11 mouse cellular contexts compared by ENCODE assay signal in genomic region chrX:99316410-99317056, GRCm38 (mm10).
DNase-seq lines count a peak whose midpoint lies in the region; ATAC-seq lines count a peak whose summit lies in the region.
"Had no signal": no experiment of that assay in that cellular context is flagged by ENCODE, and none has a peak within 500 bp of the region (broad histone marks: within the 10 kb centered on the region; RNA-seq: fewer than 3 reads in every experiment).

No protein-coding gene starts in this region.

- 67% methylated on average over 4 of the region's 4 CpGs for WGBS in lung, embryonic 16.5 days
- WGBS in heart, embryonic 10.5 days = 60% methylated on average over 4 of the region's 4 CpGs

- peaks cover 29% of the 10 kb centered on the region for H3K4me1 ChIP-seq in lung, embryonic 16.5 days (replicated peaks; ENCODE audit: control insufficient read depth, insufficient read depth, low read length)
- peaks cover 7% of the 10 kb centered on the region; the same call in 1 of the 2 replicates for H3K4me1 ChIP-seq in heart, embryonic 10.5 days
- H3K4me1 ChIP-seq: liver, embryonic 15.5 days; neural tube, embryonic 12.5 days had no signal

- H3K9me3 ChIP-seq in lung, embryonic 16.5 days (ENCODE audit: control insufficient read depth, low read length) = no peaks in the 10 kb centered on the region
- H3K9me3 ChIP-seq in heart, embryonic 10.5 days = no peaks in the 10 kb centered on the region
- H3K9me3 ChIP-seq: heart, embryonic 13.5 days; liver, embryonic 15.5 days; neural tube, embryonic 12.5 days had no signal

- H3K27me3 ChIP-seq in lung, embryonic 16.5 days (ENCODE audit: control insufficient read depth, insufficient read depth, low read depth, low read length) = peaks cover 3% of the 10 kb centered on the region; the same call in 1 of the 2 replicates
- H3K27me3 ChIP-seq in heart, embryonic 10.5 days (ENCODE audit: insufficient read depth, poor library complexity, severe bottlenecking) = peaks cover 39% of the 10 kb centered on the region

- H3K36me3 ChIP-seq in lung, embryonic 16.5 days (ENCODE audit: control insufficient read depth, insufficient read depth, low read length) = no peaks in the 10 kb centered on the region
- H3K36me3 ChIP-seq in heart, embryonic 10.5 days = no peaks in the 10 kb centered on the region
- H3K36me3 ChIP-seq: heart, embryonic 13.5 days; liver, embryonic 15.5 days; neural tube, embryonic 12.5 days had no signal

- peak; percentile 56; the same call in 1 of the 2 replicates for ATAC-seq in lung, embryonic 16.5 days (ENCODE audit: low read depth)
- ATAC-seq in megakaryocyte progenitor cell, adult 5-6 weeks (replicated peaks; ENCODE audit: poor library complexity) = peak; percentile 87

- no peak overlapping the region for H3K9ac ChIP-seq in lung, embryonic 16.5 days (ENCODE audit: low read length)
- H3K9ac ChIP-seq: heart, embryonic 13.5 days; liver, embryonic 15.5 days; neural tube, embryonic 12.5 days had no signal

- DNase-seq in lung, adult 18-20 months = no peak
- peak; percentile 86 to 91 for DNase-seq in cerebellum, postnatal 25 days
- DNase-seq in heart, embryonic 10.5 days (ENCODE audit: low spot score) = no peak
- DNase-seq in layer of hippocampus, adult 11-12 months (ENCODE audit: low spot score) = no peak
- no peak for DNase-seq in thymus, postnatal 36 days
- DNase-seq: right cerebral cortex, postnatal 14 days had no signal

- H3K4me2 ChIP-seq in lung, embryonic 16.5 days (ENCODE audit: low read depth, low read length) = no peak overlapping the region
- H3K4me2 ChIP-seq: heart, embryonic 13.5 days; liver, embryonic 15.5 days; neural tube, embryonic 12.5 days had no signal

- no peak overlapping the region for H3K4me3 ChIP-seq in lung, embryonic 16.5 days (ENCODE audit: low read length)
- H3K4me3 ChIP-seq in heart, embryonic 10.5 days = no peak overlapping the region
- H3K4me3 ChIP-seq: heart, embryonic 13.5 days; liver, embryonic 15.5 days; neural tube, embryonic 12.5 days had no signal

- no peak overlapping the region for H3K27ac ChIP-seq in lung, embryonic 16.5 days (ENCODE audit: low read length)
- 0 out of 2 replicates have a peak overlapping the region, but pooled peaks have one; percentile 16 for H3K27ac ChIP-seq in heart, embryonic 10.5 days
- H3K27ac ChIP-seq: heart, embryonic 13.5 days; liver, embryonic 15.5 days; neural tube, embryonic 12.5 days had no signal

Comparison
In these comparisons a context has a peak if more than half of its experiments do, and no peak if none do; other contexts are left out.
1. DNase-seq: peak in cerebellum, postnatal 25 days (2 of 2); none in lung, adult 18-20 months (0 of 2), heart, embryonic 10.5 days (single experiment), layer of hippocampus, adult 11-12 months (single experiment) and thymus, postnatal 36 days (0 of 2).